Mouse (Mus musculus) gastrocnemius, postnatal 36 days (tissue): ENCODE results near the gene Rnf40. TPM values are rescaled to one million over a fixed set of nuclear protein-coding genes. Genes with fewer than 3 reads are reported as not detected.

Source experiments
- DNase-seq, 2 experiments: peaks; one replicate each; pipeline ENCODE4 v3.0.0; 2022
- intact Hi-C: fragments of 180-260 bp; cut with DNase I; formaldehyde crosslinking; loops from one replicate; pipeline ENCODE4 v1.15.1; 2025
- long read RNA-seq, 2 experiments: library from polyadenylated mRNA; stranded (forward); transcript quantifications; one replicate each; pipeline ENCODE4 v2.0.0; 2021
- total RNA-seq, 2 experiments: library from RNA; stranded (reverse); gene quantifications; 2 replicates each; pipeline ENCODE4 v1.2.3; 2021

The Rnf40 gene
- 10 to 100 TPM; 26.8 to 31.6 TPM for total RNA-seq
- long read RNA-seq, experiment 1, full-length matches to known transcripts: 7 of 17 reads
- long read RNA-seq, experiment 1, partial matches to known transcripts: 7 of 17 reads
- long read RNA-seq, experiment 1, other reads (novel, unspliced or antisense): 3 of 17 reads
- long read RNA-seq, experiment 2, full-length matches to known transcripts: 12 of 18 reads
- long read RNA-seq, experiment 2, partial matches to known transcripts: 6 of 18 reads
- long read RNA-seq, experiment 2, other reads (novel, unspliced or antisense): 0 of 18 reads

- intact Hi-C loops: loop anchor here (5.0 kb wide), 1 partner anchor 71 kb away; the partner anchor contains the start of gene Gm42715
Measured at GRCm38 (mm10) chr7:127588011-127588871, at the start of gene Rnf40, which contains the start of gene Ccdc189. Gene Rnf40, plus strand, starts transcription at chr7:127588767. Gene Ccdc189, minus strand, starts transcription at chr7:127588595.

GRCm38 (mm10) chr7:127541671-127542070 is 46.9 kb upstream of the Rnf40 start:
- intact Hi-C loops: no loop called here
- DNase-seq: no peak

More at GRCm38 (mm10) chr7:127588011-127588871, at the start of gene Rnf40, which contains the start of gene Ccdc189:
- peak; percentile 88 to 91 for DNase-seq

- intact Hi-C loops: no loop called here
- DNase-seq: no peak
Measured at GRCm38 (mm10) chr7:127549116-127549835, 39.3 kb upstream of the Rnf40 start.

- intact Hi-C loops: no loop called here
- DNase-seq: no peak
Measured at GRCm38 (mm10) chr7:127551558-127551957, 37.0 kb upstream of the Rnf40 start.

GRCm38 (mm10) chr7:127560580-127560979 is 28.0 kb upstream of the Rnf40 start:
- DNase-seq: no peak
- intact Hi-C loops: loop anchor here (5.0 kb wide), 1 partner anchor 33 kb away; no protein-coding TSS in a partner anchor

- no peak for DNase-seq
- intact Hi-C loops: loop anchor here (5.0 kb wide), 1 partner anchor 34 kb away; no protein-coding TSS in a partner anchor
Measured at GRCm38 (mm10) chr7:127561340-127561858, 27.2 kb upstream of the Rnf40 start, which contains the start of gene Tmem265. Gene Tmem265, plus strand, starts transcription at chr7:127561390.

- no peak for DNase-seq
Measured at GRCm38 (mm10) chr7:127564381-127565150, 24.0 kb upstream of the Rnf40 start.

GRCm38 (mm10) chr7:127572895-127573471 is 15.6 kb upstream of the Rnf40 start, which contains the start of gene Phkg2:
Gene Phkg2, plus strand, starts transcription at chr7:127573340.
- peak; percentile 79 to 88 for DNase-seq
- intact Hi-C loops: loop anchor here (2.0 kb wide), 1 partner anchor 60 kb away; no protein-coding TSS in a partner anchor

More at GRCm38 (mm10) chr7:127564381-127565150, 24.0 kb upstream of the Rnf40 start:
- intact Hi-C loops: loop anchor here (5.0 kb wide), 1 partner anchor 37 kb away; no protein-coding TSS in a partner anchor

- intact Hi-C loops: loop anchor here (2.0 kb wide), 1 partner anchor 61 kb away; no protein-coding TSS in a partner anchor
- no peak for DNase-seq
Measured at GRCm38 (mm10) chr7:127573503-127574008, 15.0 kb upstream of the Rnf40 start.

- intact Hi-C loops: no loop called here
Measured at GRCm38 (mm10) chr7:127574115-127574514, 14.5 kb upstream of the Rnf40 start.

GRCm38 (mm10) chr7:127583260-127583659 is 5.3 kb upstream of the Rnf40 start:
- no peak for DNase-seq
- intact Hi-C loops: no loop called here

More at GRCm38 (mm10) chr7:127574115-127574514, 14.5 kb upstream of the Rnf40 start:
- no peak for DNase-seq

- no peak for DNase-seq
- intact Hi-C loops: loop anchor here (5.0 kb wide), 1 partner anchor 68 kb away; the partner anchor contains the start of gene Gm42715
Measured at GRCm38 (mm10) chr7:127585031-127585430, 3.5 kb upstream of the Rnf40 start.

- intact Hi-C loops: loop anchor here (5.0 kb wide), 1 partner anchor 69 kb away; the partner anchor contains the start of gene Gm42715
- no peak for DNase-seq
Measured at GRCm38 (mm10) chr7:127586149-127586548, 2.4 kb upstream of the Rnf40 start.

- intact Hi-C loops: loop anchor here (5.0 kb wide), 1 partner anchor 70 kb away; the partner anchor contains the start of gene Gm42715
- no peak for DNase-seq
Measured at GRCm38 (mm10) chr7:127587196-127587595, 1.4 kb upstream of the Rnf40 start.

GRCm38 (mm10) chr7:127588901-127589300 is 334 bp downstream of the Rnf40 start:
- intact Hi-C loops: loop anchor here (5.0 kb wide), 1 partner anchor 72 kb away; the partner anchor contains the start of gene Gm42715
- DNase-seq: no peak

GRCm38 (mm10) chr7:127589637-127590036 is 1.1 kb downstream of the Rnf40 start:
- intact Hi-C loops: loop anchor here (5.0 kb wide), 1 partner anchor 72 kb away; the partner anchor contains the start of gene Gm42715
- peak in 1 of 2 experiments; percentile 11 for DNase-seq

GRCm38 (mm10) chr7:127591108-127591507 is 2.5 kb downstream of the Rnf40 start:
- intact Hi-C loops: no loop called here
- no peak for DNase-seq

- intact Hi-C loops: no loop called here
- DNase-seq: no peak
Measured at GRCm38 (mm10) chr7:127592575-127592974, 4.0 kb downstream of the Rnf40 start.
